Mouse (Mus musculus) heart, adult 8-10 months (tissue): ENCODE data around the gene Crip1. TPM values are rescaled to one million over a fixed set of nuclear protein-coding genes. Genes with fewer than 3 reads are reported as not detected.

ENCODE experiments used
- DNase-seq: peaks from one replicate; pipeline ENCODE4 v3.0.0; 2022; ENCODE audit warnings: low spot score
- total RNA-seq, 4 experiments: library from RNA; stranded (reverse); gene quantifications; 2 replicates each; pipeline ENCODE4 v1.2.4; 2022

Gene Crip1
- total RNA-seq, 4 experiments from 2014 or later = 154 to 215 (median 169) TPM

DNA sequence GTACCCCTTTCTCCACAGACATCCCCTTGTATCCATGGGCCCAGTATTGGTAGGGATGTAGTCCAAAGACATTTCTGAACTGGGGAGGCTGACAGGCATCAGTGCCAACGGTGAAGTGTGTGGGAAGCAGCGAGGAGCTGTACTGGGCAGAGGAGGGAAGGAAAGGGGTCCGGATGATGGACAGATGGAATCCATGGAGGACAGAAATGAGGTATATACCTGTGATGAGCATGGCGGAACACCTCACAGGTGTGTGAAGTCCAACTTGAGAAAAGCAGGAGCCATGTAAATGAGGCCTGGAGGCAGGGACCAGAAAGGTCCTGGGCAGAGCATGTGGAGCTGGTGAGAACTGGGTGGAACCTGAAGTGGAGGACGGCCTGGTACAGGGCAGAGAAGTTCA is 525 bp upstream of the Crip1 start:
- DNase-seq = no peak

DNA sequence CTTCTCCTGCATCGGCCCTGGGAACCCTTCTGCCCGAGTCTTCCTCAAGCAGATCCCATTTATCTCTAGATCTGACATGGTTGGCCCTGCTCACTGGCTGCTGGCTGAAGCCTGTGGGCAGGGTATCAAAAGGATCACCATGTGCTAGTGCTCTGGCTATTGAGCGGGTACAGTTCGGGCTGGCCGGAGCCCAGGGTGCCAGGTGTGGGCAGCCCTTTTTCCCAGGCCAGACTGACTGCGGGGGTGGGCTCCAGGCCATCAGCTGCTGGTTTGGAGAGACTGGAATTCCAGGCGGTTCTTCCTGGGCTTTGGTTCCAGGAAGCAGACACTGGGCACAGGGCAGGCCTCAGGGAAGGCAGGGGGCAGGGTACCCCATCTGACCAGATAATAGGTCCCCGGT is 1.4 kb downstream of the Crip1 start:
- no peak for DNase-seq

DNA sequence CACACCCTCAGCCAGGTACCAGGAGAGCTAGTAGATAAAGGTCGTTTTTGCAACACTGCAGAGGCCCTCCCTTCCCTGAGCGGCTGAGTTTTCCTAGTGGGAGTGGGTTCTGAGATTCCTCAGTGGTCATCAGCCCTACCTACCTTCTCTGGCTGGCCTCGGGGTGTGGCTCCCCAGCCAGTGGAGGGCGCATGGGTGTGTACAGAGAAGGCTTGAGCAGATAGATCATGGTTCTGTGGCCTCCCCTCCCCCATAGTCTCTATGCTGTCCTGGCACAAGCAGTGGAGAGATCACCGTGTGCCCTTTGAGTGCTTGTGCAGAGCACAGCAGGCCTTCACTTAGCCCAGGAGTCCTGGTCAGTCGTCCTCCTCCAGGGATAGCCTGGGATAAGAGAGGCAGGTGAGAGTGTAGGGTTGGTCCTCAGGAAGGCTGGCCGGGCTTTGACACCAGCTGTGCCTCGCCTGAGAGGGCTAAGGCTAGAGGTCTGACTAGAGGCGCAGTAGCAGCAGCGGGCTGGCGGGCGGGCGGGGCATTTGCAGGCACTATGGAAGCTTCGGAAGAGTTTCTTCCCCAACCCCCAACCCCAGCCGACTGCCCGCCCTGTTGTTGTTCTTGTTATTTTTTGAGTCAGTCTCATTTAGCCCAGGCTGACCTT is 2.4 kb downstream of the Crip1 start:
- DNase-seq = peak; percentile 57

DNA sequence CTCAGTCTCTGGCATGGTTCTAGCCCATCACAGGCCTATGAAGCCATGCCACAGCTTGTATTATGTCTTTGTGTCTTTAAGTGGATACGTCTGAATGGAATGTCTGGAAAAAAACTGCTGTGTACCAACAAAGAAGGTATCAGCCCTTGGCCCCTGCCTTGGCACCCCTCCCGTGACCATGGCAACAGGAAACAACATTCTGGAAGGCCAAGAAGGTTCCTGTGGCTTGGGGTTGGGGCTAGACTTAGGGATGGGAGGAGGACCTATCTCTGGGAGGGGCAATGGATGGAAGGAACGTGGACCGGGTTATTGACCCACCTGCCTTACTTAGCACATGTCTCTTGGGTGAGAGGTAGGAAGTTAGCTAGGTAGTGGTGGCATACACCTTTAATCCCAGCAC is 3.2 kb downstream of the Crip1 start:
- DNase-seq = no peak

DNA sequence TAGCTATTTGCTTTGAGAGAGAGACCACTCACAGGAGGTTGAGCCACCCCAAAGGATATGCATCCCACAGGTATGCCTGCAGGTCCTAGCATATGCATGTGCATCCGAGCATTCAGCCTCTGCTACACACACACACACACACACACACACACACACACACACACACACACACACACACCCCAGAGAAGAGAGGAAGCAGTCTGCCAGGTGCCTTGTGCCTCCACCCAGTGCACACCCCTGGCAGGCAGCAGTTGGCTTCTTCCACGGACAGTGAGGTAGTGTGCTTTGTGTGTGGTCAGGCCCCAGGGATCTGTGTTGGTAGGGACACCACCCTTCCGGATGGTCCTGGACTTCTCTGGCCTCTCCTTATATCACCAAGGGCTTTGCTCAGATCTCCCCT is 3.8 kb downstream of the Crip1 start:
- no peak for DNase-seq

DNA sequence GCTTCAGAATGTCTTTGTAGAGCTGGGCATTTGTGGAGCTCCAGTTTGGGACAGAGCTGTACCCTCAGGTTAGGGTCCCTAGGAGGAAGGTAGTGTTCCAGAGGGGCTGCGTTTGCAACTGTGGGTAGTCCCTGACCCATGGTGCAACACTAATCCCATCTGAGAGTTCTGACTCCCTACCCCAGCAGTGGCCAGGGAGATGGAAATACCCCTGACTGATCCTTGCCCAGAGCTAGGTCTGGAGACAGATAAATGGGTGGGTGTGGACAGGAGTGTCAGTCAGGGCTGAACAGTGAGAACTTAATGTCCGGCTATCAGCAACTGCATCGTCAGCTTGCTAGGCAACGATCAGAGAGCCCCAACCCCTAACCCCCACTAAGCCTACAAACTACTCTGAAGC is 4.5 kb downstream of the Crip1 start:
- no peak for DNase-seq

DNA sequence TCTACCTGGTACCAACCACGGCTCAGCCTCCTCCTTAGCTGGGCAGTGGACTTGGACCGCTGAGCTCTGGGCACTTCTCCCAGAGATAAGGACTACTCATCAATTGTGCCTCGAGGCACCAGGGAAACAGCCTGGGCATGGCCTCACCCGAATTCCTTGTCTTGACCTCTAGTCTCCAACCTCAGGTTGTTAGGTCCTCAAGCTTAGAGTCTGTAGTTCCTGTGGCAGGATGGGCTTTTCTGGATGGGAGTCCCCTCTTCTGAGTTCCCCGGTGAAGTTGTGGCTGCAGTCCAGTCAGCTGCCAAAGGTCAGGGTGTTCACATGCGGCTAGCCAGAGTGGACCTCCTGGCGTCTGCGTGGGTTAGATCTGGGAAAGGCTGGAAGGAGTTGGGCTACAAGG is 4.9 kb downstream of the Crip1 start:
- DNase-seq = no peak

DNA sequence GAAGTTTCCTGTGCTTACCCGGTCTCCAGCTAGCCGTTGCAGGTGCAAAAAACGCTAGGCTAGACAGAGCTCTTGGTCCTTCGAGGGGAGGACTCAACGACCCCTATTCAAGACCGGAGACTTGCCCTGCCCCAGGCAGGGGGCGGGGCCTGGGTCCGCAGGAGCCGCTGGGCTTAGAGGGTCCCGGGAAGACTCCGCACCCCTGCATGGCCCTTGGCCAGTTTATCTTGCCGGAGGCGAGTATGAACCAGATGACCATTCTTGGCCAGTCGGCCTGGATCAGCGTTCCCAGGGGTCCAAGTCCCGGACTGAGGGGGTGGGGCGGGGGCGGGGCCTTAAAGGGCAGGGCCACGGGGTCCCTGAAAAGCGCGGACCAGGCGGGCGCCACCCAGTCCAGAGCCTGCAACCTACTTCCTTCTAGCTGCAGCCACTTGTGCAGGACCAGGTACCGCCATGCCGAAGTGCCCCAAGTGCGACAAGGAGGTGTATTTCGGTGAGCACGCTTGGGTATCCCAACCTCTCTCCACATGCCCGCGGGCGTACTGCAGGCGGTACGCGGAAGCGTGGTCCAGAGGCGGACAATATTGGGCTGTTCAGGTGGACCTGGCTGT is 5.7 kb downstream of the Crip1 start:
- peak; percentile 73 for DNase-seq

DNA sequence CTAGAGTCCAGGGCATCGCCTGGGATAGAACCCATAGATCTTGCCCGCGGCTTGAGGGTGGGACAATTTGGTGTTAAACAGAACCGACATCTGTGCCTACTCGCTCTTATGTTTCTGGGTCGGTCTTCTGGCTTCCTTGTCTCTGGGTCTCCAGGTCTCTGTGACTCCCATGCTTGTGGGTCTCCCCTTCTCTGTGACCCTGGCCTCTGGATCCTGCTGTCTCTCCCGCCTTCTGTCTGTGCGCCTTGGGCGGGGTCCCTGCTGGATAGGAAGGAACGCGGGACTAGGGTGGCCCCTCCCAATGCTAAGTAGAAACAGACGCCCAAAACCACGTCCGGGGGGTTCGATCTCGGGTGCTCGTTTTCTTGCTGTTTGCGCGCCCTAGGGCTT is 6.2 kb downstream of the Crip1 start:
- peak; percentile 50 for DNase-seq

DNA sequence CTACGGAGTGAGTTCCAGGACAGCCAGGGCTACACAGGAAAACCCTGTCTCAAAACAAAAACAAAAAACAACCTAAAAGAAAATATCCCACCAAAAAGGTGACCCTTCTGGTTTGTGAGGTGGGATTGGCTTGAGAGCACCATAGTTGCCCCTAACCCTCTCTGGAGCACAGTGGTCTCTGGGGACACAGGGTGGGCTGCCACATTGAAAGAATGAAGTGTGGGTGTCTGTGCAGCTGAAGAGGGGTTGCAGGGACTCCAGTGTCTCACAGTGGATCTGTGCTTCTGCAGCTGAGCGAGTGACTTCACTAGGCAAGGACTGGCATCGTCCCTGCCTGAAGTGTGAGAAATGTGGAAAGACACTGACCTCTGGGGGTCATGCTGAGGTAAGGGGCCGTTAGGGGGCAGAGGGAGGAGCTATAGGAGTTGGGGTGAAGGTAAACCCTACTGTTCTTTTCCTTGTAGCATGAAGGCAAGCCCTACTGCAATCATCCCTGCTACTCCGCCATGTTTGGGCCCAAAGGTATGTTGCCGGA is 6.9 kb downstream of the Crip1 start:
- no peak for DNase-seq

DNA sequence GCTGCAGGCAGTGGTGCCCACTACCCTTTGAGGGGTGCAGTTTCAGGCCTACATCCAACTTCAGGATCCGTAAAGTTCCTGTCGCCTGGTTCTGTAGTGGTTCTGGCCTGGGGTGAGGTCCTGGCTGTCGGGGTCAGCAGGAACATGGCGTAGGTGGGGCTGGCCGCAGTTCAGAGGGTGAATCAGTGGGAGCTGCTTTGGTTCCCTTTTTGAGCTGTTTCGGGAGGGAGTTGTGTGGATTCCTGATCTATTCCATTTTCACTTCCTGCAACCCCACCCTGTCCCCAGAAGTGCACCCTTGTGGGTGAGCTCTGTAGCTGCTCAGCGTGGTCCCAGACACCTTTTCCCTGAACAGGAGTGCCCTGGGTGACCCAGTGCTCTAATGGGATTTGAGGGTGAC is 7.9 kb downstream of the Crip1 start:
- DNase-seq = no peak

DNA sequence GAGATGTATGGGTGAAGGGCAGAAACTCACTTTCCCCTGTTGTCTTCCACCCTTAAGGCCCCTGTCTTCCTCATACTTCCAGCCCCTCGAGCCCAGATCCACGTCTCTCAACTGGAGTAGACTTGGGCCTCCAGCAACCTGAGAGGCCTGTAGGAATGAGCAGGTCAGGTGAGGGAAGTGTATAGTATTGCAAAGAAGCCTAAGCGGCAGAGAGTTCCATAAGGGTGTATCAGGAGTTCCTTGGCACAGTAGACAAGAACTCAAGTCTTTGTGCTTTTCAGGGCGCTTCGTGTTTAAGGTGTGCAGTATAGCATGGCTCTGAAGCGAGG is 8.6 kb downstream of the Crip1 start:
- no peak for DNase-seq

DNA sequence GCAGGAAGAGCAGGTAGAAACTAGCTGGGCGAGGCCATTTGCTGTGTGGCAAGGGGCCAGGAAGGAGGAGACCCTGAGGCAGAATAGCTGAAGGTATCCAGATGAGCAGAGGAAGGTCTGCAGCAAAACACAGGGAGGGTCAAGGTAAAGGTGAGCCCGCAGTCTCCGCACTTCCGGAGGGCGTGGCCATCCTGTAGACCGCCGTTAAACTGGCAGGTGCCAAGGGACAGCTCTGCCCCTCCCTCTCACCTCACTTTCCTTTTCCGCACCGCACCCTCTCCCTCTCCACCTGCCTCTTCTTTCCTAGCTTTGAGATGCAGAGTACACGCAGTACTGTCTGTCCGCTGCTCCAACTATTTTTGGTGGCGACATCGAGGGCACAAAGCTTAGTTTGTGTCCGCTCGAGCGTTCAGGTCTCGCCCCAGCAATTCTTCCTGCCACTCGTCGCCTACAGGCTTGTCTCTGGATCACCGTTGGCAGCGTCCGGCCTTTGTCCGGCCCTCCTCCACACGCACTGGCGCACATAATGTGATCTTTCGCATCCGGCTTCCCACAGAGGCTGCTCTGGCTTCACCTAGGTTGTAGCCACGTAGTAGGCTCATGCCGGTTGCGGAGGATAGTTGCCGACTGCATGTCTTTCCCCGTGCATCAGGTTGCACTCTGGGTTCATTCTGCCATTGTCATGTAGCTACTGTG is 9.1 kb downstream of the Crip1 start:
- peak; percentile 62 for DNase-seq

DNA sequence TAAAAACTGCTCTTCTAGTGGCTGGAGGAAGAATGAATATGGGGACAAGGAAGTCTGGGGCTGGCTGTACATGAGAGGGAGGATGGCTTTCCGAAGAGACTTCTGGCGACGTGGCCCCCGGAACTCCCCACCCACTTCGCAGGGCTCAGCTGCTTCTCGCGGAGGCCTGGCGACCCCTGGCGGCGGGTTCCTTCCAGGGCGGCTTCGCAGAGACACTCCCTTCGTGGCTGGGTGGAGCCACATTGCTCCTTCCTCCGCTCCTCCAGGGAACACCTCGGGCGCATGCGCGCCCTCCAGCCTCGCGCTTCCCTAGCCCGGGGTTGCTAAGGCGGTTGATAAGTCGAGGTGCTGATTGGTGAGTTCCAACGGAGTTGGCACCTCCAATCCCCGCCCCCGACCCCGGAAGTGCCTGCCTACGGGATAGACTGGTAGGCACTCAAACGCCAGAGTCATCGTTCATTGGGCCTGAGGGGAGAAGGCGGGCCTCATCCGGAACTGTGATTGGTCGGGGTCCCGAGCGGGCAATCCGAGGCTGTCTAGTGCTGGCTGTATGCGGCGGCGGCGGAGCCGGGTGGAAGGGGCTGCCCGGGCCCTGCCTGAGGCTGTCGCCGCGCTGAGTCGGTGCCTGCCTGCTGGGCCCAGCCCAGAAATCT is 9.9 kb downstream of the Crip1 start, which contains the start of gene Tedc1:
Gene Tedc1, plus strand, starts transcription at position 535 of the 653 bp plus-strand sequence.
- peak; percentile 99 for DNase-seq

DNA sequence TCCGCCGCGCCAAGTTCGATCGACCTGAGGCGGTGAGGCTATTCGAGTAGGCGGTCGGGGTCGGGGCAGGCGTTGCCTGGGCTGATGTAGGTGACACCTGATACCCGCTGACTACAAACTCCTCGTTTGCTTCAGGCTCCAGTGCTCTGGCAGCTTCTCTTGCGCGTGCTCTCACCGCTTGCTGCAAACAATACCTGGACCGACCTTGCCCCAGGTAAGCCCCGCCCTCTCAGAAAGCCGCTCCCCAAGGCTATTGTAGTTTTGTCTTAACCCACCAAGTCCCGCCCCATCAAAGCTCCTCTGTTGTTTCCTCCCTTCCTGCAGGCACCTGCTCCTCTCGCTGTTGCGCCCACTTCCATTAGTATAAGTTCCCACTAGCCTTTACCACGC is 10.4 kb downstream of the Crip1 start:
- no peak for DNase-seq

DNA sequence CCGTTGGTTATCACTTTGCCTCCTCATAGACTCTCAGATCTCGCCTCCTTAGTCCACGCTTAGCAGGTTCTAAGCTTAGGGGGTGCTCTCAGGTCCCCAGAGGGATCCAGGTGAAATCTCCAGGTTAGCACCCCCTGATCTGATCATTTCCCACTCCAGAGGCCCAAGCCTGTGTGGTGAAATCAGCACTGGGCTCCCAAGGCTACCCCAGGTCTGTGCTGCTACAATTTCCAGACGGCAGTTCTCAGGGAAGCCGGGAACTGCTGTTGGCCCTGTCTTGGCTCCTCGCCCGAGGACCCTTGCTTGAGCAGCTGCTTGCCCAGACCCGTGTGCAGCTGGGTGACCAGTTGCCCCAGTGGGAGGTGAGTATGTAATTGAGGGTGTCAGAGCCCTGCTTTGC is 10.9 kb downstream of the Crip1 start:
- DNase-seq = no peak

DNA sequence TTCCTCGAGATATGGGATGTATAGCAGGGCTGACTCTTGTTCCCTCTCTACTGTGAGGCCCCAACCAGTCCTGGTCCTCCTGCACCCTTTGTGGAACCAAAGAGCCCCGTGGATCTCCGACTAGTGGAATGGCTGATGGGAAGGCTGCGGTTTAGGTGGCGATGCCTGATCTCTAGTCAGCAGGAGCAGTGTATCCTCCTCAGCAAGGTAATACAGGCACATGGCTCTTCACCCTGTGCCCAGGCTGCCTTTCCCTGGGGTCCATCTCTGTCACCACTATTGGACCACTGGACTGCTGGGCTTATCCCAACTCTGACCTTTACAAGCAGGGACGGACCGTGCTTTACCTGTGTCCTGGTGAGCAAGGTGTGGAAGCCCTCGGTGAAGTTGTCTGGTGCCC is 11.4 kb downstream of the Crip1 start:
- no peak for DNase-seq

DNA sequence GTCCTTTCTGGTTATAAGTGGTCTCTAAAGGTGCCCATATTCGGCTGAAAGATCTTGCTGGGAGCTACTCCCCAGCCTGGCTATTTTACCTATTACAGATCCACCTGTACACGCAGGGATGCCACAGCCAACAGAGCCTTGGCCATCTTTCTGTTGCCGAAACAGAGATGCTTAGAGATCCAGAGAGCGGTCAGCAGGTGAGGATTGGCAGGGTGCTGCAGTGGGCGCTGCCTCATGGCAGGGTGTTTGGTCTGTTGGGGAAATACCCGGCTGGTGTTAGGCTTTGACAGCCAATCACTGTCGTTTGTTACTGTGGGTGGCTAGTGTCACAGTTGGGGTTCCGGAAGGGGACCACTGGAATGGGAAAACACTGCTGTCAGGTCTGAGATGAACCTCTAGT is 11.9 kb downstream of the Crip1 start:
- DNase-seq = no peak

DNA sequence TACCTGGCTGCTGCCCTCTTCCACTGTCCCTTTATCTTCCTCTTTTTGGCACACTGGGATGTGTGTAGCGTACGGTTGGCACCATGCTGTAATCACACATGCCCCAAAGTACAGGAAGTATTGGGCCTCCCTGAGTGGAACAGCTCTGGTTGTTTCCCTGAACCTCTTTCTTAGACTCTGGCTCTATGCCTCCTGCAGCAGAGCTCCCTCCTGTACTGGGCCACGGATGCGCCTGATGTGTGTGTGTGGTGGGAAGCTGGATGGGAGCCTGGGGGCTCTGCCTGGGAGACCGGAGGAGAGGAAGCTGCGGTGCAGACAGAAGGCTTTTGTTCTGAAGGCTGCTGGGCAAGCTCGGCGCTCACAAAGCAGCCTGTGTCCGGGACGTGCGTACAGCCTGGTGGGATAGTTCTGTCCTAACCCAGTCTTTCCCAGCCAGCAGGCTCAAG is 17.5 kb downstream of the Crip1 start:
- DNase-seq = no peak

DNA sequence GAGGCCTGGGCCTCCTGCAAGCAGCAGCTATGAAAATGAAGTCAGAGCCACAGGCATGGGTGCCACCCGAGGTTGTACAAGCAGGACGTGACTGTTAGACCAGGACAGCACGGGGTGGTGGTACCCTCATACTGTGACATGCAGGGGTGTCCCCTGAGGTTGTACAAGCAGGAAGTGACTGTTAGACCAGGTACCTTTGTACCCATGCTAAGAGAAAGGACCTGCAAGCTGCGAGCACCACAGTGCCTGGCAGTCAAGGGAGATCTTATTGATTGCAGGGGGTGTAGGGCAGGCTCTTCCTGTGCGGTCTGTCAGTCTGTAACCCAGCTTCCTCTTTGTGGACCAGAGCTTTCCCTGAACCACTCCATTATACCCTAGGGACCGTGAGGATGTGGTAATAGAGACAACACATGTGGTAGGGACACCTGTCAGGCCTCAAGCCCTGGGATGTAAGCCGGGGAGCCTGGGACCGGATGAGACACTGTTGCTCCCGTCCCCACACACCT is 22.0 kb downstream of the Crip1 start:
- DNase-seq = no peak

DNA sequence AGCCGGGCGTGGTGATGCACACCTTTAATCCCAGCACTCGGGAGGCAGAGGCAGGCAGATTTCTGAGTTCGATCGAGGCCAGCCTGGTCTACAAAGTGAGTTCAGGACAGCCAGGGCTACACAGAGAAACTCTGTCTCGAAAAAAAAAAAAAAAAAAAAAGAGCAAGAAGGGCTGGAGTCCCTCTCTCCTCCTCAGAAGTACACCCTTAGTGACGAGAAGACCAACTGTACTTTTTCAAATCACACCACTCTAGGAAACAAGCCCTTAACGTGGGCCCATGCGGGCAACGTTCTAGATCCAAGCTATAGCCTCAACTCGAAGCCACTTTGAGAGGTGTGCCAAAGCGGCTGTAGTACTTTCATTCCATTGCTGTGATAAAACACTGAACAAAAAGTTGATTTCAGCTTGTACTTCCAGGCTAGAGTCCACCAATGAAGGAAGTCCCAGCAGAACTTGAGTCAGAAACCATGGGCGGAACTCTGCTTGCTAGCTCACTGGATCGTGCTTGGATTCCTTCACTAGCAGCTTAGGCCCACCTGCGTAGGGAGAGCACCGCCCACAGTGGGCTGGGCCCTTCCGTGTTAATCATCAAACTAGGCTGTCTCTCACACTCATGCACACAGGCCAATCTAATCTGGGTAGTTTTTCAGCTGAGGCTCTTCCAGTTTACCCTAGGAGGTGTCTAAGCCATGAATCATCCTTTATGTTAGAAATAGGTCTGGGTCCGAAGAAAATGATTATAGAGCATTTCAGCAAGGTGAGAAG is 31.0 kb downstream of the Crip1 start:
- DNase-seq = no peak

DNA sequence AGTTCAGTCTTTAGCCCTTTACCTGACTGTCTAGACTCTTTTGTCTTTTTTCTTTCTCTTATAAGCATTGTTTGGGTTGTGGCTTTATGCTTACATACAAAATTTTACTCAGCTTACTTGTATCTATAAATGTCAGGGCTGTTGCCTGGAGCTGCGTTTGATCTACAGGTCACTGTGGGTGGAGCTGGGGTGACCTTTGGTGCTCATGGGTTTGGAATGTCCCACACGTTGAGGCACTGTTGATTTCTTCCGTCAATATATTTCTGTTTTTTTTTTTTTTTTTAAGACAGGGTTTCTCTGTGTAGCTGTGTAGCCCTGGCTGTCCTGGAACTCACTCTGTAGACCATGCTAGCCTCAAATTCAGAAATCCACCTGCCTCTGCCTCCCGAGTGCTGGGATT is 34.9 kb downstream of the Crip1 start:
- no peak for DNase-seq
